Mouse (Mus musculus): ENCODE data around the gene Slc35a5. TPM values are rescaled to one million over a fixed set of nuclear protein-coding genes. Genes with fewer than 3 reads are reported as not detected.

The Slc35a5 gene
- polyA plus RNA-seq (2015; fragmentation: Nextera tagmentation; extraction: Ambion mirVana) = 25.3 and 26.2 TPM in 2 replicates

GRCm38 (mm10) chr16:45158522-45159388, at the start of gene Slc35a5, which contains the start of gene Atg3:
Gene Slc35a5, minus strand, starts transcription at chr16:45158706.
Gene Atg3, plus strand, starts transcription at chr16:45158785.
- Histone ChIP-seq H3K27ac (ENCODE audit: low read length) (peak within 1 kb of the TSS; percentile 93), H3K4me3 (ENCODE audit: low read length) (peak within 1 kb of the TSS; percentile 89), H3K4me1 (ENCODE audit: insufficient read depth, low read length) (peaks cover 12% of the 10 kb centered on the region; the same call in 1 of the 2 replicates), H3K9me3 (ENCODE audit: low read length) (no peaks in the 10 kb centered on the region), H3K4me2 (replicated peaks; ENCODE audit: low read depth, low read length) (peak within 1 kb of the TSS; percentile 83), H3K9ac (replicated peaks; ENCODE audit: low read length) (peak within 1 kb of the TSS; percentile 90), H3K36me3 (ENCODE audit: insufficient read depth, low read length) (no peaks in the 10 kb centered on the region), H3K27me3 (ENCODE audit: insufficient read depth, low read length) (no peaks in the 10 kb centered on the region)
- ATAC-seq (ENCODE audit: low FRiP score, low TSS enrichment) = peak; percentile 99
- WGBS = under 1% methylated on average over 59 of the region's 64 CpGs

DNA sequence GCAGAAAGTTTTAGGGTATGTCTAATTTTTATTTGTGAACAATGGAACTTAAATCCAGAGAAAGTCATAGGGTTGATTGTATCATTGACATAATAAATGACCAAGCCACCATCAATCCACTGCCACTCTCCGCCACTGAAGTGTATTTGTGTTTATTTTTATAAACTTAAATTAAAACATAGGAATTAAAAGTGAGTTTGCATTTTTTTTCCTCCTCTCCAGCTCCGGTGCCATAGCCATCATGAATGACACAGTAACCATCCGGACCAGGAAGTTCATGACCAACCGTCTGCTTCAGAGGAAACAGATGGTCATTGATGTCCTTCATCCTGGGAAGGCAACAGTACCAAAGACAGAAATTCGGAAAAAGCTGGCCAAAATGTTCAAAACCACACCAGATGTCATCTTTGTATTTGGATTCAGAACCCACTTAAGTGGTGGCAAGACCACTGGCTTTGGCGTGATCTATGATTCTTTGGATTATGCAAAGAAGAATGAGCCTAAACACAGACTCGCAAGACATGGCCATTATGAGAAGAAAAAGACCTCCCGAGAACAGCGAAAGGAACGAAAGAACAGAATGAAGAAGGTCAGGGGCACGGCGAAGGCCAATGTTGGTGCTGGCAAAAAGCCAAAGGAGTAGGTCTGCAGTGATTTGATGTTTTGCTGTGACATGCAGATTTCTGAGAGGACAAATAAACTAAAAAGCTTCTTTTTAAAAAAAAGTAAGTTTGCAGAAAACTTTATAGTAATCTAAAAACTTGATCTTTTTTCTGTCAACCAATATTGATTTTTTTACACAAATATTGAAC, 46.6 kb upstream of the Slc35a5 start:
- Histone ChIP-seq H3K4me2 (replicated peaks; ENCODE audit: low read depth, low read length) (no peak overlapping the region), H3K4me3 (ENCODE audit: low read length) (no peak overlapping the region), H3K27me3 (ENCODE audit: insufficient read depth, low read length) (no peaks in the 10 kb centered on the region), H3K36me3 (ENCODE audit: insufficient read depth, low read length) (no peaks in the 10 kb centered on the region), H3K4me1 (ENCODE audit: insufficient read depth, low read length) (no peaks in the 10 kb centered on the region), H3K9ac (replicated peaks; ENCODE audit: low read length) (no peak overlapping the region), H3K27ac (ENCODE audit: low read length) (no peak overlapping the region), H3K9me3 (ENCODE audit: low read length) (no peaks in the 10 kb centered on the region)
- no peak for ATAC-seq (ENCODE audit: low FRiP score, low TSS enrichment)
- WGBS = 66% methylated on average over 12 of the region's 12 CpGs

GRCm38 (mm10) chr16:45204438-45204837, 45.9 kb upstream of the Slc35a5 start:
- no peak overlapping the region for H3K9ac ChIP-seq (replicated peaks; ENCODE audit: low read length)
- WGBS = 69% methylated on average over 4 of the region's 4 CpGs
- ATAC-seq (ENCODE audit: low FRiP score, low TSS enrichment) = no peak
- no peaks in the 10 kb centered on the region for H3K27me3 ChIP-seq (ENCODE audit: insufficient read depth, low read length)
- no peaks in the 10 kb centered on the region for H3K4me1 ChIP-seq (ENCODE audit: insufficient read depth, low read length)
- H3K36me3 ChIP-seq (ENCODE audit: insufficient read depth, low read length) = no peaks in the 10 kb centered on the region
- no peaks in the 10 kb centered on the region for H3K9me3 ChIP-seq (ENCODE audit: low read length)
- no peak overlapping the region for H3K4me2 ChIP-seq (replicated peaks; ENCODE audit: low read depth, low read length)
- no peak overlapping the region for H3K4me3 ChIP-seq (ENCODE audit: low read length)
- no peak overlapping the region for H3K27ac ChIP-seq (ENCODE audit: low read length)

DNA sequence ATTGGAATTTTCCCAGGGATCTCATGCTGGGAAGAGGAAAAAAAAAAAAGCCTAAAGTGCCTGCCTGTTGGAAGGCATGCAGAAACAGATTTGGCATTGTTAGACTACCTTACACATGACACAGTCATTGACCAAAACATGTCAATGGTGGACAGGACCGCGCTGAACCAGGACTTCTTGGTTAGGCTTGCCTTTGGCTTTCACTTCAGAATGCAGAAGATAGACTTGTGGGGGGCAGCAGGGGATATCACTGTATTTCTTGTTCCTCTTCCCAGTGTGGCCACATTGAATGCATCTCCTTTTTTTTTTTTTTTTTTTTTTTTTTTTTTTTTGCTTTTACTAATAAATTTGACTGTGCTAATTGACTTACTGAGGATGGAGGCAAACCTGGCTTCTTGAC, 42.9 kb upstream of the Slc35a5 start:
- H3K27me3 ChIP-seq (ENCODE audit: insufficient read depth, low read length) = no peaks in the 10 kb centered on the region
- no peaks in the 10 kb centered on the region for H3K36me3 ChIP-seq (ENCODE audit: insufficient read depth, low read length)
- no peak for ATAC-seq (ENCODE audit: low FRiP score, low TSS enrichment)
- no peaks in the 10 kb centered on the region for H3K9me3 ChIP-seq (ENCODE audit: low read length)
- H3K4me3 ChIP-seq (ENCODE audit: low read length) = no peak overlapping the region
- H3K4me1 ChIP-seq (ENCODE audit: insufficient read depth, low read length) = no peaks in the 10 kb centered on the region
- H3K9ac ChIP-seq (replicated peaks; ENCODE audit: low read length) = no peak overlapping the region
- H3K27ac ChIP-seq (ENCODE audit: low read length) = no peak overlapping the region
- no peak overlapping the region for H3K4me2 ChIP-seq (replicated peaks; ENCODE audit: low read depth, low read length)
- WGBS = 98% methylated on average over 2 of the region's 2 CpGs

- Histone ChIP-seq H3K9ac (replicated peaks; ENCODE audit: low read length) (no peak overlapping the region), H3K4me2 (replicated peaks; ENCODE audit: low read depth, low read length) (no peak overlapping the region), H3K27ac (ENCODE audit: low read length) (no peak overlapping the region), H3K9me3 (ENCODE audit: low read length) (no peaks in the 10 kb centered on the region), H3K4me3 (ENCODE audit: low read length) (no peak overlapping the region), H3K4me1 (ENCODE audit: insufficient read depth, low read length) (no peaks in the 10 kb centered on the region), H3K27me3 (ENCODE audit: insufficient read depth, low read length) (no peaks in the 10 kb centered on the region), H3K36me3 (ENCODE audit: insufficient read depth, low read length) (no peaks in the 10 kb centered on the region)
- 33% methylated on average over 6 of the region's 6 CpGs for WGBS
- peak; percentile 78; the same call in 1 of the 2 replicates for ATAC-seq (ENCODE audit: low FRiP score, low TSS enrichment)
Measured at GRCm38 (mm10) chr16:45196816-45197215, 38.3 kb upstream of the Slc35a5 start.

- Histone ChIP-seq H3K4me1 (ENCODE audit: insufficient read depth, low read length) (no peaks in the 10 kb centered on the region), H3K4me3 (ENCODE audit: low read length) (no peak overlapping the region), H3K27ac (ENCODE audit: low read length) (no peak overlapping the region), H3K27me3 (ENCODE audit: insufficient read depth, low read length) (no peaks in the 10 kb centered on the region), H3K9me3 (ENCODE audit: low read length) (no peaks in the 10 kb centered on the region), H3K9ac (replicated peaks; ENCODE audit: low read length) (no peak overlapping the region), H3K36me3 (ENCODE audit: insufficient read depth, low read length) (no peaks in the 10 kb centered on the region), H3K4me2 (replicated peaks; ENCODE audit: low read depth, low read length) (no peak overlapping the region)
- 0% methylated on average over 1 of the region's 1 CpGs for WGBS
- no peak for ATAC-seq (ENCODE audit: low FRiP score, low TSS enrichment)
Measured at GRCm38 (mm10) chr16:45192613-45193012, 34.1 kb upstream of the Slc35a5 start.

DNA sequence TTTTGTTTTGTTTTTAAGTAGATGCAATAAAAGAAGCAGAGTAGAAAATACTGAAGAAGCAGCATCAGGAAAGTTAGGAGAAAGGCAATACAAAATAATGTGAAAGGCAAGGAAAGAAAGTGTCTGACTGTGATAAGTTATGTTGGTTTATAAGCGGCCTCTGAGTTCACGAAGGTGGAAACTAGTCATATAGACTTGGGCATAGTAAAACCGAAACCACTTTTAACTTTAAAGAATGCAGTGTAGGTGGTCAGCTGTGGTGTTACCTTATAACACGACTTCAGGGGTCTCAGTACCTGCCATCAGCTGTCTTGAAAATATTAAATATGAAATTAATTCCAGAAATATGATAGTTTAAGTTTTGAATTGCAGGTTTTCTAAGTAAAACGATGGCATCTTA, 23.3 kb upstream of the Slc35a5 start:
- 89% methylated on average over 5 of the region's 5 CpGs for WGBS
- Histone ChIP-seq H3K4me1 (ENCODE audit: insufficient read depth, low read length) (no peaks in the 10 kb centered on the region), H3K9ac (replicated peaks; ENCODE audit: low read length) (no peak overlapping the region), H3K9me3 (ENCODE audit: low read length) (no peaks in the 10 kb centered on the region), H3K27me3 (ENCODE audit: insufficient read depth, low read length) (no peaks in the 10 kb centered on the region), H3K27ac (ENCODE audit: low read length) (no peak overlapping the region), H3K4me2 (replicated peaks; ENCODE audit: low read depth, low read length) (no peak overlapping the region), H3K36me3 (ENCODE audit: insufficient read depth, low read length) (peaks cover 8% of the 10 kb centered on the region), H3K4me3 (ENCODE audit: low read length) (no peak overlapping the region)
- no peak for ATAC-seq (ENCODE audit: low FRiP score, low TSS enrichment)

DNA sequence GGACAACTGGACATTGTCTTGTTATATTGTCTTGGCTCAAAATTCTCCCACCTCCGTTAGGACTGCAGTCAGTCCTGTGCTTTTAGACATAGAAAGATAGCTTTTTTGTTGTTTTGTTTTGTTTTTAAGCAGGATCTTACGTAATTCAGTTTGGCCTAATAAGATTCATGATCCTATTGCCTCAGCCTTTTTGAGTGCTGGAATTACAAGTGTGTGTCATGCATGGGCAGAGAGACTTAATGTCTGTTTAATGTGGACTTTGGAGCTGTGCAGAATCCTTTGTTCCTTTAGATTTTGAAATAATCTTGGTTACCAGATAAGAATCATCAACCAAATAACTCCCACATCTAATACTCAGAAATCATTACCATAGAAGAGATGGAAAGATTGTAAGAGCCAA, 20.0 kb upstream of the Slc35a5 start:
- 69% methylated on average over 2 of the region's 2 CpGs for WGBS
- Histone ChIP-seq H3K4me2 (replicated peaks; ENCODE audit: low read depth, low read length) (no peak overlapping the region), H3K27ac (ENCODE audit: low read length) (no peak overlapping the region), H3K4me3 (ENCODE audit: low read length) (no peak overlapping the region), H3K36me3 (ENCODE audit: insufficient read depth, low read length) (peaks cover 9% of the 10 kb centered on the region), H3K9ac (replicated peaks; ENCODE audit: low read length) (no peak overlapping the region), H3K9me3 (ENCODE audit: low read length) (no peaks in the 10 kb centered on the region), H3K4me1 (ENCODE audit: insufficient read depth, low read length) (no peaks in the 10 kb centered on the region), H3K27me3 (ENCODE audit: insufficient read depth, low read length) (no peaks in the 10 kb centered on the region)
- no peak for ATAC-seq (ENCODE audit: low FRiP score, low TSS enrichment)

GRCm38 (mm10) chr16:45159389-45159716, 847 bp upstream of the Slc35a5 start:
- H3K27me3 ChIP-seq (ENCODE audit: insufficient read depth, low read length) = no peaks in the 10 kb centered on the region
- ATAC-seq (ENCODE audit: low FRiP score, low TSS enrichment) = no peak
- peak overlapping the region; percentile 83 for H3K4me2 ChIP-seq (replicated peaks; ENCODE audit: low read depth, low read length)
- peak overlapping the region; percentile 89 for H3K4me3 ChIP-seq (ENCODE audit: low read length)
- peak overlapping the region; percentile 93 for H3K27ac ChIP-seq (ENCODE audit: low read length)
- H3K4me1 ChIP-seq (ENCODE audit: insufficient read depth, low read length) = peaks cover 12% of the 10 kb centered on the region; the same call in 1 of the 2 replicates
- WGBS = 2% methylated on average over 11 of the region's 11 CpGs
- peak overlapping the region; percentile 90 for H3K9ac ChIP-seq (replicated peaks; ENCODE audit: low read length)
- H3K36me3 ChIP-seq (ENCODE audit: insufficient read depth, low read length) = no peaks in the 10 kb centered on the region
- no peaks in the 10 kb centered on the region for H3K9me3 ChIP-seq (ENCODE audit: low read length)

Measured in kidney, embryonic 16.5 days (tissue).